Mouse (Mus musculus): ENCODE results near the gene Sdk2. TPM values are rescaled to one million over a fixed set of nuclear protein-coding genes. Genes with fewer than 3 reads are reported as not detected.

The Sdk2 gene
- total RNA-seq, 2 experiments from 2014 or later: 27.6 to 30.6 TPM

GRCm38 (mm10) chr11:113950904-113951615 is 115.8 kb downstream of the Sdk2 start:
- intact Hi-C loops (cut with DNase I): loop anchor here (5.0 kb wide), 1 partner anchor 84 kb away; no protein-coding TSS in a partner anchor
- Histone ChIP-seq H3K4me3 (no peak overlapping the region), H3K27ac (no peak overlapping the region)
- DNase-seq (ENCODE audit: extremely low spot score in 1 of 2, low spot score in 2 of 2): no peak
- TF ChIP-seq CTCF (IDR thresholded peaks at IDR 0.05): no peak

GRCm38 (mm10) chr11:113948676-113949075 is 118.2 kb downstream of the Sdk2 start:
- peak in 1 of 2 experiments; percentile 30 for DNase-seq (ENCODE audit: extremely low spot score in 1 of 2, low spot score in 2 of 2)
- intact Hi-C loops (cut with DNase I): loop anchor here (1.0 to 2.0 kb wide), 2 partner anchors 21 to 118 kb away; partner anchors contain the start of gene Sdk2
- H3K4me3 ChIP-seq: no peak overlapping the region
- peak overlapping the region; percentile 9; the same call in 1 of the 2 replicates for H3K27ac ChIP-seq
- no peak for TF ChIP-seq CTCF (IDR thresholded peaks at IDR 0.05)

- Histone ChIP-seq H3K4me3 (no peak overlapping the region), H3K27ac (no peak overlapping the region)
- no peak for DNase-seq (ENCODE audit: extremely low spot score in 1 of 2, low spot score in 2 of 2)
- no peak for TF ChIP-seq CTCF (IDR thresholded peaks at IDR 0.05)
- intact Hi-C loops (cut with DNase I): no loop called here
Observed at GRCm38 (mm10) chr11:113942101-113942735, 124.6 kb downstream of the Sdk2 start.

- Histone ChIP-seq H3K4me3 (no peak overlapping the region), H3K27ac (no peak overlapping the region)
- intact Hi-C loops (cut with DNase I): no loop called here
- TF ChIP-seq CTCF (IDR thresholded peaks at IDR 0.05): no peak
- DNase-seq (ENCODE audit: extremely low spot score in 1 of 2, low spot score in 2 of 2): no peak
Observed at GRCm38 (mm10) chr11:113933678-113934077, 133.2 kb downstream of the Sdk2 start.

GRCm38 (mm10) chr11:113932909-113933308 is 133.9 kb downstream of the Sdk2 start:
- intact Hi-C loops (cut with DNase I): no loop called here
- no peak for DNase-seq (ENCODE audit: extremely low spot score in 1 of 2, low spot score in 2 of 2)
- Histone ChIP-seq H3K4me3 (no peak overlapping the region), H3K27ac (no peak overlapping the region)
- TF ChIP-seq CTCF (IDR thresholded peaks at IDR 0.05): no peak

- DNase-seq (ENCODE audit: extremely low spot score in 1 of 2, low spot score in 2 of 2): peak in 1 of 2 experiments; percentile 34
- no peak overlapping the region for H3K27ac ChIP-seq
- H3K4me3 ChIP-seq: no peak overlapping the region
- no peak for TF ChIP-seq CTCF (IDR thresholded peaks at IDR 0.05)
- intact Hi-C loops (cut with DNase I): no loop called here
Observed at GRCm38 (mm10) chr11:113931701-113932100, 135.1 kb downstream of the Sdk2 start.

GRCm38 (mm10) chr11:113930112-113930511 is 136.7 kb downstream of the Sdk2 start:
- DNase-seq (ENCODE audit: extremely low spot score in 1 of 2, low spot score in 2 of 2): no peak
- Histone ChIP-seq H3K4me3 (no peak overlapping the region), H3K27ac (no peak overlapping the region)
- intact Hi-C loops (cut with DNase I): no loop called here
- no peak for TF ChIP-seq CTCF (IDR thresholded peaks at IDR 0.05)

GRCm38 (mm10) chr11:113928831-113929230 is 138.0 kb downstream of the Sdk2 start:
- H3K27ac ChIP-seq: peak overlapping the region; percentile 87
- H3K4me3 ChIP-seq: no peak overlapping the region
- TF ChIP-seq CTCF (IDR thresholded peaks at IDR 0.05): no peak
- DNase-seq (ENCODE audit: extremely low spot score in 1 of 2, low spot score in 2 of 2): no peak
- intact Hi-C loops (cut with DNase I): loop anchor here (5.0 kb wide), 2 partner anchors 47 to 268 kb away; no protein-coding TSS in a partner anchor

GRCm38 (mm10) chr11:113928291-113928690 is 138.6 kb downstream of the Sdk2 start:
- TF ChIP-seq CTCF (IDR thresholded peaks at IDR 0.05): no peak
- intact Hi-C loops (cut with DNase I): loop anchor here (5.0 kb wide), 2 partner anchors 46 to 269 kb away; no protein-coding TSS in a partner anchor
- H3K27ac ChIP-seq: peak overlapping the region; percentile 87
- H3K4me3 ChIP-seq: no peak overlapping the region
- DNase-seq (ENCODE audit: extremely low spot score in 1 of 2, low spot score in 2 of 2): peak in 1 of 2 experiments; percentile 41

GRCm38 (mm10) chr11:113927826-113928225 is 139.0 kb downstream of the Sdk2 start:
- no peak for TF ChIP-seq CTCF (IDR thresholded peaks at IDR 0.05)
- DNase-seq (ENCODE audit: extremely low spot score in 1 of 2, low spot score in 2 of 2): peak in 1 of 2 experiments; percentile 41
- intact Hi-C loops (cut with DNase I): loop anchor here (1.0 to 5.0 kb wide), 4 partner anchors 20 to 269 kb away; no protein-coding TSS in a partner anchor
- peak overlapping the region; percentile 87 for H3K27ac ChIP-seq
- H3K4me3 ChIP-seq: no peak overlapping the region

GRCm38 (mm10) chr11:113927231-113927630 is 139.6 kb downstream of the Sdk2 start:
- Histone ChIP-seq H3K4me3 (no peak overlapping the region), H3K27ac (peak overlapping the region; percentile 87)
- TF ChIP-seq CTCF (IDR thresholded peaks at IDR 0.05): no peak; the same call in 1 of the 2 replicates
- intact Hi-C loops (cut with DNase I): loop anchor here (1.0 to 5.0 kb wide), 4 partner anchors 21 to 270 kb away; no protein-coding TSS in a partner anchor
- DNase-seq (ENCODE audit: extremely low spot score in 1 of 2, low spot score in 2 of 2): peak; percentile 79 to 85

GRCm38 (mm10) chr11:113923137-113923536 is 143.7 kb downstream of the Sdk2 start:
- TF ChIP-seq CTCF (IDR thresholded peaks at IDR 0.05): no peak

More at GRCm38 (mm10) chr11:113923137-113923536, 143.7 kb downstream of the Sdk2 start:
- DNase-seq (ENCODE audit: extremely low spot score in 1 of 2, low spot score in 2 of 2): no peak
- Histone ChIP-seq H3K27ac (no peak overlapping the region), H3K4me3 (no peak overlapping the region)
- intact Hi-C loops (cut with DNase I): no loop called here

Data from left cerebral cortex, adult 2 months (tissue).